Mouse (Mus musculus) spleen, adult 12 weeks (tissue): ENCODE results near the gene Olfr154.
"Not testable (repeated sequence)": the region's sequence is repeated elsewhere in the genome, so short reads cannot be mapped to it uniquely, and the experiment has no call there.

ENCODE experiments used
- DNase-seq: peaks from one replicate; pipeline ENCODE4 v3.0.0; 2022; ENCODE audit warnings: low spot score

The Olfr154 gene

DNA sequence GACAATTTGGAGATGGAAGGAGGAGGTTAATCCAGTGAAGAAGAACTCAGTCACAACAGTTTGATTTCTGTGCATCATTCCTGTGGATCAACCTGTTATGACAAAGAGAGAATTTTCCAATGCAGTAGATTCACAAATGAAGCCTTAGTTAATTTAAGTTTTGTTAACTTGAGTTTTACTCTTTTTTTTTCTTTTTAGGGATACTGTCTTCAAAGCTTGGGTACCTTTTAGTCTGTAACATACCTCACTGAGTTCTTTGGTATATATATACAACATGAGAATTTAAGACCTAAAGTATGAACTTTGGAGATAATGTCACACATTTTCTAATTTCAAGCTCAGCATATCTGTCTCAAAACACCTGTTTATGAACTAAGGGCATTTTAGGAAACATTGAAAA, at the start of gene Olfr154:
Gene Olfr154 (minus strand): TSS at position 101 of the 400 bp plus-strand sequence.
- DNase-seq: not testable (repeated sequence)

DNA sequence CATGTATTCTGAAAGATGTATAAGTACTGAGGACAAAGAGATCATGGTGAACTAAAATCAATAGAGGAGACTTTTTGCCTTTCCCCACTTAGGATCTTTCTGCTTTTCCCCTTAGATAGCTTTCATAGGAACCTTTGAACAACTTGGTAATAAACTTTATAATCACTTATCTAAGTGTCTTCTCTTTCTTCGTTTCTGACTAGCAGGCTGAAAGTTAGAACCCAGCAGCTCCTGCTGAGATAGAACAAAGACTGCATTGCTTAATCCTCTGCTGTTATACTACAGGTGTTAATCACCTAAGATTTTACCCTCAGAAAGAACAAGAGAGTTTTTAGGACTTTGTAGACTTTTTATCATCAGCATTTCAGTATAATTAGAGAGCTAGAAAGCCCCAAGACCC, 46.9 kb upstream of the Olfr154 start:
- no peak for DNase-seq

GRCm38 (mm10) chr2:85710680-85711079, 46.4 kb upstream of the Olfr154 start:
- DNase-seq: not testable (repeated sequence)

GRCm38 (mm10) chr2:85689131-85689530, 24.9 kb upstream of the Olfr154 start, which contains the start of gene Olfr1008:
TSS of gene Olfr1008 (plus strand) at chr2:85689431.
- DNase-seq: no peak

DNA sequence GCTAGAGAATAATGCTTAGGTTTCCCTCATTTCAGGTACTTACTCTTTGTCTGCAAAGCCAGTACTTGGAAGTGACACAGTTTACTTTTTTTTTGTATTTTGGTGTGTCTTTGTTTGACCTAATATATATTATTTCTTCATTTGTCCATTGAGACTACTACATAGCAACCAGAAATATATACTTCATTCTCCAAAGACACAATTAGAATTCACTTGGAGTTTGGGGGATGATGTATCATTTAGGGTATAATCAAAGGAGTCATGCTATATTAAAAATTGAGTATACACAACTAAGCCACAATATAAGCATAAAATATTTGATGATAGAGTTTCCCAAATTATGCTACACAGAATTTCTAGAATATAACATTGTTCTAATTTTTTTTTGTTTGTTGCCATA, 14.4 kb upstream of the Olfr154 start, which contains the start of gene Olfr1006:
Gene Olfr1006 (minus strand): TSS at position 101 of the 400 bp plus-strand sequence.
- no peak for DNase-seq

DNA sequence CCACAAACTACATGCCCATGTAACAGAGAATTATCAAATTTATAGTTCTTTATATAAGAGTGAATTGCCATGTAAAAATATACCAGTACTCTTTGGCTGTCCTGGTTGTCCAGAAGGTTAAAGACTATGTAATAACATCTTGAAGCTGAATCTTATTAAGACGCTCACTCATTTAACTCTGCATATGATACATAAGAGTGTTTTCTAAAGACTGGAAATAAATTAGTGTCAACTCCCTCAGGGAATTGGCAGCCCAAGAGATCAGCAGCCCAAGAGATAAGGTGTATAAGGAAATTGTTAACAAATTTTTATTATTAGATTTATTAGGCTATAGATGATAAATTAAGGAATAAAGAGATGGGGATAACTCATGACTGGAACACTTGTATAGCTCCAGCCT, 13.7 kb downstream of the Olfr154 start, which contains the start of gene Olfr1002:
Gene Olfr1002 (minus strand): TSS at position 101 of the 400 bp plus-strand sequence.
- no peak for DNase-seq
